Comparison of ENCODE assay signal across 27 mouse cellular contexts in the genomic region with DNA sequence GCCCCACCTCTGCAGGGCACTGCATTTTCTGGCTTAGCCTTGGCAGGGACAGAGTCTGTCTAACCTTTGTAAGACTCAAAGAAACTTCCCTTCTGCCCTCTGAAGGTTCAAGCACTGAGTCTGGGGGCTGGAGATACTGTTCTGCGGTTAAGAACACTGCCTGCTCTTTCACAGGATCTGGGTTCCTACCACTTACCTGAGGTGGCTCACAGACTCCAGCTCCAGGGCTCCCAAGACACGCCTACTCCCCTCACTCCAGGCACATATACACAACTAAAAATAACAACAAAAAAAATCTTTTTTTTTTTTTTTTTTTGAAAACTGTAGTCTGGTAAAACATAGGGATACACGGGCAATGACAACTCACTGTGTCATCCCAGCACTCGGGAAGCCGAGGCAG. TPM values are rescaled to one million over a fixed set of nuclear protein-coding genes. Genes with fewer than 3 reads are reported as not detected.
A peak's percentile ranks its signal among the peaks of the same experiment; 100 is the strongest.
DNase-seq lines count a peak whose midpoint lies in the region; ATAC-seq and TF ChIP-seq lines count a peak whose summit lies in the region.
"Had no signal": no experiment of that assay in that cellular context is flagged by ENCODE, and none has a peak within 500 bp of the region (broad histone marks: within the 10 kb centered on the region; RNA-seq: fewer than 3 reads in every experiment).

No protein-coding gene starts in this region.

- 0 out of 2 replicates have a peak, but pooled peaks have one; percentile 37 for ATAC-seq in kidney, embryonic 14.5 days (ENCODE audit: low FRiP score, low TSS enrichment)
- 0 out of 2 replicates have a peak, but pooled peaks have one; percentile 53 for ATAC-seq in lung, embryonic 16.5 days (ENCODE audit: low read depth)
- ATAC-seq in embryonic facial prominence, embryonic 15.5 days (ENCODE audit: insufficient number of reproducible peaks, low FRiP score, low TSS enrichment, low read depth) = no peak
- no peak for ATAC-seq in stomach, postnatal 0 days (ENCODE audit: low FRiP score, low TSS enrichment)
- ATAC-seq: inflammation-experienced regulatory T-cells, adult 6 months; midbrain, embryonic 13.5 days had no signal

- no peaks in the 10 kb centered on the region for H3K27me3 ChIP-seq in kidney, embryonic 14.5 days (ENCODE audit: control insufficient read depth, insufficient read depth, low read length)
- no peaks in the 10 kb centered on the region for H3K27me3 ChIP-seq in lung, embryonic 16.5 days (ENCODE audit: control insufficient read depth, insufficient read depth, low read depth, low read length)
- H3K27me3 ChIP-seq in embryonic facial prominence, embryonic 15.5 days = no peaks in the 10 kb centered on the region
- H3K27me3 ChIP-seq in stomach, postnatal 0 days (ENCODE audit: control insufficient read depth, insufficient read depth, low read length) = no peaks in the 10 kb centered on the region
- H3K27me3 ChIP-seq: forebrain, embryonic 12.5 days; heart, embryonic 15.5 days; limb, embryonic 13.5 days; liver, embryonic 13.5 days; midbrain, embryonic 13.5 days; neural tube, embryonic 12.5 days had no signal

- no peaks in the 10 kb centered on the region for H3K9me3 ChIP-seq in kidney, embryonic 14.5 days (ENCODE audit: control insufficient read depth, low read length)
- no peaks in the 10 kb centered on the region for H3K9me3 ChIP-seq in lung, embryonic 16.5 days (ENCODE audit: control insufficient read depth, low read length)
- H3K9me3 ChIP-seq in embryonic facial prominence, embryonic 15.5 days (replicated peaks) = no peaks in the 10 kb centered on the region
- no peaks in the 10 kb centered on the region for H3K9me3 ChIP-seq in stomach, postnatal 0 days (ENCODE audit: control insufficient read depth, low read length)
- H3K9me3 ChIP-seq: forebrain, embryonic 12.5 days; heart, embryonic 15.5 days; liver, embryonic 13.5 days; midbrain, embryonic 13.5 days; neural tube, embryonic 12.5 days had no signal

- TF ChIP-seq EP300 in stomach, postnatal 0 days (optimal IDR thresholded peaks at IDR 0.05) = no peak

- no peak for TF ChIP-seq CTCF in stomach, postnatal 0 days (IDR thresholded peaks at IDR 0.05; ENCODE audit: low read depth)

- peaks cover 8% of the 10 kb centered on the region; the same call in 1 of the 2 replicates for H3K36me3 ChIP-seq in kidney, embryonic 14.5 days (ENCODE audit: control insufficient read depth, insufficient read depth, low read length)
- no peaks in the 10 kb centered on the region for H3K36me3 ChIP-seq in lung, embryonic 16.5 days (ENCODE audit: control insufficient read depth, insufficient read depth, low read length)
- peaks cover 3% of the 10 kb centered on the region for H3K36me3 ChIP-seq in embryonic facial prominence, embryonic 15.5 days
- 0 out of 2 replicates have a peak, but pooled peaks cover under 1% of the 10 kb centered on the region for H3K36me3 ChIP-seq in stomach, postnatal 0 days (ENCODE audit: control insufficient read depth, insufficient read depth, low read length)
- H3K36me3 ChIP-seq: heart, embryonic 15.5 days had no signal

- peak overlapping the region; percentile 7; the same call in 1 of the 2 replicates for H3K9ac ChIP-seq in kidney, embryonic 14.5 days (ENCODE audit: low read depth, low read length)
- H3K9ac ChIP-seq in lung, embryonic 16.5 days (ENCODE audit: low read length) = no peak overlapping the region
- H3K9ac ChIP-seq in embryonic facial prominence, embryonic 15.5 days = no peak overlapping the region
- H3K9ac ChIP-seq in stomach, postnatal 0 days (ENCODE audit: low read length) = no peak overlapping the region
- H3K9ac ChIP-seq: forebrain, embryonic 12.5 days; heart, embryonic 15.5 days; hindbrain, embryonic 14.5 days; limb, embryonic 13.5 days; liver, embryonic 13.5 days; midbrain, embryonic 13.5 days; neural tube, embryonic 12.5 days had no signal

- 68% methylated on average over 5 of the region's 5 CpGs for WGBS in kidney, embryonic 14.5 days
- 46% methylated on average over 5 of the region's 5 CpGs for WGBS in lung, embryonic 16.5 days
- WGBS in embryonic facial prominence, embryonic 15.5 days = 47% methylated on average over 5 of the region's 5 CpGs
- 64% methylated on average over 5 of the region's 5 CpGs for WGBS in stomach, postnatal 0 days

- DNase-seq in kidney, postnatal 14 days = no peak
- DNase-seq in lung, postnatal 25 days (ENCODE audit: low spot score) = no peak
- no peak for DNase-seq in stomach, postnatal 0 days (ENCODE audit: low spot score)
- DNase-seq in layer of hippocampus, adult 9-11 months = no peak
- DNase-seq in heart, adult 11 months = no peak
- DNase-seq: adrenal gland, postnatal 36 days; cerebellum, adult 9-11 months; gastrocnemius, postnatal 25 days; heart, postnatal 4 days; kidney, adult 18-20 months; liver, embryonic 13.5 days; lung, postnatal 14 days; right cerebral cortex, postnatal 14 days; thymus, adult 2 months; thymus, postnatal 4 days had no signal

- 0 out of 2 replicates have a peak, but pooled peaks cover 5% of the 10 kb centered on the region for H3K4me1 ChIP-seq in kidney, embryonic 14.5 days (ENCODE audit: control insufficient read depth, insufficient read depth, low read length)
- H3K4me1 ChIP-seq in lung, embryonic 16.5 days (replicated peaks; ENCODE audit: control insufficient read depth, insufficient read depth, low read length) = no peaks in the 10 kb centered on the region; the same call in 1 of the 2 replicates
- H3K4me1 ChIP-seq in embryonic facial prominence, embryonic 15.5 days = peaks cover 9% of the 10 kb centered on the region
- no peaks in the 10 kb centered on the region for H3K4me1 ChIP-seq in stomach, postnatal 0 days (replicated peaks; ENCODE audit: control insufficient read depth, insufficient read depth)
- H3K4me1 ChIP-seq: forebrain, embryonic 12.5 days; midbrain, embryonic 13.5 days; neural tube, embryonic 12.5 days had no signal

- no peak overlapping the region for H3K4me3 ChIP-seq in kidney, embryonic 14.5 days (ENCODE audit: low read length)
- no peak overlapping the region for H3K4me3 ChIP-seq in lung, embryonic 16.5 days (ENCODE audit: low read length)
- H3K4me3 ChIP-seq in embryonic facial prominence, embryonic 15.5 days (replicated peaks) = no peak overlapping the region
- no peak overlapping the region for H3K4me3 ChIP-seq in stomach, postnatal 0 days (ENCODE audit: low read depth, low read length)
- H3K4me3 ChIP-seq: erythroblast, embryonic 14.5 days; forebrain, embryonic 12.5 days; heart, embryonic 15.5 days; limb, embryonic 13.5 days; liver, embryonic 13.5 days; megakaryocyte, embryonic 14.5 days; midbrain, embryonic 13.5 days; neural tube, embryonic 12.5 days had no signal

- peak overlapping the region; percentile 62; the same call in 1 of the 2 replicates for H3K27ac ChIP-seq in kidney, embryonic 14.5 days (ENCODE audit: low read depth, low read length)
- peak overlapping the region; percentile 87 for H3K27ac ChIP-seq in lung, embryonic 16.5 days (ENCODE audit: low read length)
- peak overlapping the region; percentile 34; the same call in 1 of the 2 replicates for H3K27ac ChIP-seq in embryonic facial prominence, embryonic 15.5 days (replicated peaks)
- H3K27ac ChIP-seq in stomach, postnatal 0 days (replicated peaks) = peak overlapping the region; percentile 61; the same call in 1 of the 2 replicates
- H3K27ac ChIP-seq: forebrain, embryonic 12.5 days; heart, embryonic 15.5 days; hindbrain, embryonic 14.5 days; limb, embryonic 13.5 days; liver, embryonic 13.5 days; midbrain, embryonic 13.5 days; neural tube, embryonic 12.5 days had no signal

- H3K4me2 ChIP-seq in kidney, embryonic 14.5 days (replicated peaks; ENCODE audit: low read depth, low read length) = no peak overlapping the region
- H3K4me2 ChIP-seq in lung, embryonic 16.5 days (ENCODE audit: low read depth, low read length) = 0 out of 2 replicates have a peak overlapping the region, but pooled peaks have one; percentile 2
- H3K4me2 ChIP-seq in embryonic facial prominence, embryonic 15.5 days (replicated peaks) = no peak overlapping the region
- no peak overlapping the region for H3K4me2 ChIP-seq in stomach, postnatal 0 days (replicated peaks; ENCODE audit: low read depth)
- H3K4me2 ChIP-seq: forebrain, embryonic 12.5 days; heart, embryonic 15.5 days; hindbrain, embryonic 14.5 days; limb, embryonic 13.5 days; liver, embryonic 13.5 days; midbrain, embryonic 13.5 days; neural tube, embryonic 12.5 days had no signal

RNA-seq across cellular contexts. Expression of gene Wee1, which starts 20.6 kb away (rescaled TPM):
- polyA plus RNA-seq in kidney, embryonic 14.5 days (2014; fragmentation: Nextera tagmentation; extraction: Ambion mirVana) = 29.4 and 35.7 TPM in 2 replicates
- 23.4 and 24.3 TPM in 2 replicates for polyA plus RNA-seq in lung, embryonic 16.5 days (2015; fragmentation: Nextera tagmentation; extraction: Ambion mirVana)
- 22.2 and 23.9 TPM in 2 replicates for polyA plus RNA-seq in embryonic facial prominence, embryonic 15.5 days (2015; fragmentation: Nextera tagmentation; extraction: Ambion mirVana)
- 14.5 and 16.6 TPM in 2 replicates for polyA plus RNA-seq in stomach, postnatal 0 days (2015; fragmentation: Nextera tagmentation; extraction: Ambion mirVana)

RNA-seq across cellular contexts. Expression of gene Zfp143, which starts 40.2 kb away (rescaled TPM):
- 16.3 and 22.1 TPM in 2 replicates for polyA plus RNA-seq in kidney, embryonic 14.5 days (2014; fragmentation: Nextera tagmentation; extraction: Ambion mirVana)
- 19.1 and 19.7 TPM in 2 replicates for polyA plus RNA-seq in lung, embryonic 16.5 days (2015; fragmentation: Nextera tagmentation; extraction: Ambion mirVana)
- 16.1 and 17.3 TPM in 2 replicates for polyA plus RNA-seq in embryonic facial prominence, embryonic 15.5 days (2015; fragmentation: Nextera tagmentation; extraction: Ambion mirVana)
- polyA plus RNA-seq in stomach, postnatal 0 days (2015; fragmentation: Nextera tagmentation; extraction: Ambion mirVana) = 6.0 and 6.4 TPM in 2 replicates

Comparison
In these comparisons a context has a peak if more than half of its experiments do, and no peak if none do; other contexts are left out.
1. ATAC-seq: peak in kidney, embryonic 14.5 days (single experiment) and lung, embryonic 16.5 days (single experiment); none in embryonic facial prominence, embryonic 15.5 days (single experiment) and stomach, postnatal 0 days (single experiment).
2. H3K27ac ChIP-seq: peak in every context shown above with its lines; median percentile 87 in lung, embryonic 16.5 days; 62 in kidney, embryonic 14.5 days; 61 in stomach, postnatal 0 days; 34 in embryonic facial prominence, embryonic 15.5 days.